Mouse (Mus musculus) Muller cell, postnatal 12 days (primary cell): Measurements from ENCODE around the gene Lima1.
A peak's percentile ranks its signal among the peaks of the same experiment; 100 is the strongest.
"Not testable (repeated sequence)": the region's sequence is repeated elsewhere in the genome, so short reads cannot be mapped to it uniquely, and the experiment has no call there.

Experiments
- DNase-seq: peaks from one replicate; pipeline ENCODE4 v3.0.0-alpha.2; 2015; ENCODE audit errors: inconsistent ontology term

Lima1 gene

DNA sequence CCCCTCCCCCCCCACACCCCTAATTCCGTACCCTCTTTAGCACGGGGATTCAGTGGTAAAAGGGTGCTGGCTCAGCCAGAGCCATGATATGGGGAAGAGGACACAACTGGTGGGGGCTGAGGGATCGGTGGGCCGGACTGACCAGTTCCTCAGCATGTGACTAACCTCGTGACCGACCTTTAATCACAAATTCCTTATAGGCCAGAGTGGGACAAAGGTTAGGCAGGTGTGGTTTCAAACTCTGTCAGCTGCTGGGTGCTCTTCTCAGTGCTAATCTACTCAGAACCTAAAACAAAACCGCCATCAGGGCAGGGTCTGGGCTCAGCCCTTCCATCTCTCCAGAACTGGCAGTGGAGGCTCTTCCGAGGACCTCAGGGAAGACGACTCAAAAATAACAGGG, 40.1 kb downstream of the Lima1 start:
- no peak for DNase-seq

- no peak for DNase-seq
Observed at GRCm38 (mm10) chr15:99834681-99835080, 40.6 kb downstream of the Lima1 start.

DNA sequence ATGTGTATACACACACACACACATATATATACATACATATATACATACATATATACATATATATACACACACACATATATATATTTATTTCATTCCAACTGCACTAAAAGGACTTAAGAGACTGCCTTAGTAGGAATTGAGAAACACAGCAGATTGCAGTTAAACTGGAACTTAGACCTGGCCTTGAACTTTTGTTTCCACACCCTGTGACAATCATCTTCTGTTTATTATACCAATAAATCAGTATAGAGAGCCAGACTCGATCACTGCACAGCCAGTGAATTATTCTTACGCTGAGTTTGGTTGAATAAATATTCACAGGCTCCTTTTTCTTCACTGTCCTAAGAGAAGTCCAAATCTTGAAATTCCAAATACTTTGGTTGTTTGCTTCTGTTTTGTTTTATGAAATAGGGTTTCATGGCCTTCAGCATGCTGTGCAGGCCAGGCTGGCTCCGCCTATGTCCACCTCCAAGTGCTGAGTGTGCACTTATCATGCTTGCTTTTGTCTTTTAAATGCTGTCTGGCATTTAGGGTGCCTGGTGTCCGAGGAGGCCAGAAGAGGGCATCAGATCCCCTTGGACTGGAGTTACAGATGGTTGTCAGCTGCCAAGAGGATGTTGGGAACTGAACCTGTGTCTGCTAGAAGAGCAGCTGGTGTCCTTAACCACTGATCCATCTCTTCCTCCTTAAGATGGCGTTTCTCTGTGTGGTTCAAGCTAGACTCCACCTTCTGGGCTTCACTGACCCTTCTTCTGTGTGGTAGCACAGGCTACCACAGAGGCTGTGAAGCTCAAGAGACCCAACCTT, 41.4 kb downstream of the Lima1 start:
- no peak for DNase-seq

GRCm38 (mm10) chr15:99831535-99831934, 43.7 kb downstream of the Lima1 start:
- no peak for DNase-seq

GRCm38 (mm10) chr15:99828061-99828460, 47.2 kb downstream of the Lima1 start:
- no peak for DNase-seq

- no peak for DNase-seq
Observed at GRCm38 (mm10) chr15:99826210-99826888, 48.9 kb downstream of the Lima1 start.

- DNase-seq: no peak
Observed at GRCm38 (mm10) chr15:99825211-99825610, 50.0 kb downstream of the Lima1 start.

GRCm38 (mm10) chr15:99823322-99823898, 51.8 kb downstream of the Lima1 start:
- DNase-seq: no peak

DNA sequence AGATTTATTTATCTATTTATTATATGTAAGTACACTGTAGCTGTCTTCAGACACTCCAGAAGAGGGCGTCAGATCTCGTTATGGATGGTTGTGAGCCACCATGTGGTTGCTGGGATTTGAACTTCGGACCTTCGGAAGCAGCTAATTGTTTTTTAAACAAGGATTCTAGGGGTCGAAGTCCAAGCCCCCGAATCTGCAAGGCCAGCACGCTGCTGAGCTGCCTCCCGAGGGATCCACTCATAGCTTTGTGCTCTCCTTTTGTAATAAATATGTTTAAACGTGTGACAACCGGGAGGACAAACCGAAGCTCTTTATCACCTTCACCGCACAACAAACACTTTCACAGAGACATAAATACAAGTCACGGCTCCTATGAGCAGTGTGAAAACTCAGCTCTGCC, 52.8 kb downstream of the Lima1 start:
- DNase-seq: not testable (repeated sequence)

DNA sequence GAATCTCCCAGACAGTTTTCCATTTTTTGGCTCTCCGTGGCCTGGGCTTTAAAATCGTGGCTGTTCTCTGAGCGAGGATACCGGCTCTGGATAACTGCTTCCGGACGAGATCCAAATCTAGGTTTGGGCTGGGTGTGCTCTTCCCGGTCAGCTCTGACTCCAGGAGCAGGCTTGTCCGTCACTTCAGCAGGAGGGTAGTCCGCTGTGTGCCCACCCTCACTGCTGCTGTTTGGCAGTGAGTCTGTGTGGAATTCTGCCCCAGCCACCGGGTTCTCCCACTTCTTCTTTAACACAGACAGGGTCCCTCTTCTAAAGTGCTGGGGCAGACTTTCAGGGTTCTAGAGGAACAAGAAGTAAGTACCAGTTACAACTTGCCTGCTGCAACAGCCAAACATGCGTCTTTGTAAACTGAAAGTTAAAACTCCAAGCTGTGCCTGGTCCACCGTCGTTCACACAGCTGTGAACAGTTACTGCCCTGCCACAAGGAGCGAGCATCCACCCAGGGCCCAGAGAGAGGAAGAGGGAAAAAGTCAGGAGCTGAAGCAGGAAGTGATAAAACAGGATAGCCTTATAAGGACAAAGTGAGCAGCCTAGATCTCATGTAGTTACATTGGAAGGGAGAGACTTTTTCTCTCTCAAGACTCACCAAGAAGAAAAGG, 55.5 kb downstream of the Lima1 start:
- peak; percentile 25 for DNase-seq

GRCm38 (mm10) chr15:99819109-99819440, 56.2 kb downstream of the Lima1 start:
- no peak for DNase-seq

DNA sequence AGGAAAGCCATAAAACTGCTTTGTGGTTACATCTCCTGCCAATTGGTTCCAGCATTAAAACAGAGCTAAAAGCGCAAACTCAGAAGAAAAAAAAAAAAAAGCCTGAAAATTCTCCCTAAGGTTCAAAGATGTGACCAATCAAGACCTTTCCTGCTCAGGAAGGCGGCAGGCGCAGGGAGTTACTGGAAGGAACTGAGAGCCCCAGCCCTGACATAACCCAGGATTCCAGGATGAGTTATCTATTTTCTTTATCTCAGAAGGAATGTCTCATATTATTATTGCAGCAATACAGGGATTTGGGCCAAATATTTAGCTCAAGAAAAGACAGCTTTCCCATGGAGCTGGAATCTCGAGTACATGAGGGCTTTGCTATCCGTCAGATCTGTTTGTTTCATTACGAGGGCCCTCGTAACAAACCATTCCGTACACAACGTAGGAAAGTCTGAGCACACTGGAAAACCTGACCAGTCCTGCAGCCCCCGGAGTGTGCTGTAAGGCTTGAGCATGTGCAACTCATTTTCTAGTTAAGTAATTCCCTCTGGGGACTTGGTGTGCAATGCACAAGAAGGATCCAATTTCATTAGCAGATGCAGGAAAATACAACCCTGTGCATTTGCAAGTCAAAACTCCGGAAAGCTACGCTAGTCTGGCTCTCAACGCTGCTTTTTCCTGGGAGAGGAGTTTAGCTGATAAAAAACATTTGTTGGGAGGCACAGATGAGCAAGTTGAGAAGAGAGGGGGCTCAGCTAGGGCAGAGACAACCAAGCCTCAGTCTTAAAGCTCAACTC, 56.7 kb downstream of the Lima1 start:
- DNase-seq: peak; percentile 42

GRCm38 (mm10) chr15:99817343-99818235, 57.7 kb downstream of the Lima1 start:
- peak; percentile 7 for DNase-seq

GRCm38 (mm10) chr15:99815999-99816398, 59.3 kb downstream of the Lima1 start:
- DNase-seq: no peak

DNA sequence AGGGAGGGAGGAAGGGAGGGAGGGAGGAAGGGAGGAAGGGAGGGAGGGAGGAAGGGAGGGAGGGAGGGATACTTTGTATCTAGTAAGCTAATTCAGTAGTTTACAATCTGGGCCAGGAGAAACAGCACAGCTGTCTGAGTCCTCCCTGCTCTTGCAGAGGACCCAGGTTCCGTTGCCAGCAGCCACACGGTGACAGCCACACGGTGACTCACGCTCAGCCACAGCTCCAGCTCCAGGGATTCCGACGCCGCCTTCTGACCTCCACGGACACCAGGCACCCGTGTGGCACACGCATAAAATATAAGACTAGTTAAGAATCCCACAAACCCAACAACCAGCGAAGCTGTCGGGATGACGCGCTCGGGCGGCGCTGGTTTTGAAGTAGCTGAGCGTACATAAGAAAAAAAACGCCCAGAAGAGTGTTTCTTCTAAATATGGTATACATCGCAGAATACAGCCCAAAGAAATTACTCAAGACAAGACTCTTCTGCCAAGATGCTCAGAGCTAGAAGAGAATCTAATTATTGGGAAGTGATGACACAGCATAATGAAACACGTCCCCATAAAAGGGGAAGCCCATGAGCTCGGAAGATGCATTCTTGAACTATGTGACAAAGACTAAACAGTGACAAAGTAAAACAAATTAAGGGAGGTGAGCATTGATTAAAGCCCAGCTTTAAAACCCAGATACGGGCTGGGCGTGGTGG, 60.5 kb downstream of the Lima1 start:
- DNase-seq: no peak

- no peak for DNase-seq
Observed at GRCm38 (mm10) chr15:99813639-99814038, 61.6 kb downstream of the Lima1 start.

DNA sequence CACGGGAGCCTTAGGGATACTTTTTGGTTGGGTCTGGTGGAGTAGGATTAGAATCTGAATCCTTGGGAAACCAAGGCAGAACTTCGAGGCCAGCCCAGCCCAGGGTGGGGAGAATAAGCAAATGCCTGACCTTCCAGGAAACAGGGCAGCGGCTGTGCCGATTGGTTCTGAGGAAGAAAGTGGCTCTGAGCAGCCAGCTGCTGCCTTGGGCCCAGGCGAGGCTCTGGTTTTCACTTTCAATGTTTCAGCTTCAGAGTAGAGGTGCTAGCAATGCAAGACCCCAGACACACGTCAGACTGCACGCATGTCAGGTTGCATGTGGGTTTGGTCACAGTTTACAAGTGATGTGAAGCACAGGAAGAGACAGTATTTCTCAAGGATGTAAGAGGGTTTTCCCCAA, 63.2 kb downstream of the Lima1 start:
- DNase-seq: no peak

DNA sequence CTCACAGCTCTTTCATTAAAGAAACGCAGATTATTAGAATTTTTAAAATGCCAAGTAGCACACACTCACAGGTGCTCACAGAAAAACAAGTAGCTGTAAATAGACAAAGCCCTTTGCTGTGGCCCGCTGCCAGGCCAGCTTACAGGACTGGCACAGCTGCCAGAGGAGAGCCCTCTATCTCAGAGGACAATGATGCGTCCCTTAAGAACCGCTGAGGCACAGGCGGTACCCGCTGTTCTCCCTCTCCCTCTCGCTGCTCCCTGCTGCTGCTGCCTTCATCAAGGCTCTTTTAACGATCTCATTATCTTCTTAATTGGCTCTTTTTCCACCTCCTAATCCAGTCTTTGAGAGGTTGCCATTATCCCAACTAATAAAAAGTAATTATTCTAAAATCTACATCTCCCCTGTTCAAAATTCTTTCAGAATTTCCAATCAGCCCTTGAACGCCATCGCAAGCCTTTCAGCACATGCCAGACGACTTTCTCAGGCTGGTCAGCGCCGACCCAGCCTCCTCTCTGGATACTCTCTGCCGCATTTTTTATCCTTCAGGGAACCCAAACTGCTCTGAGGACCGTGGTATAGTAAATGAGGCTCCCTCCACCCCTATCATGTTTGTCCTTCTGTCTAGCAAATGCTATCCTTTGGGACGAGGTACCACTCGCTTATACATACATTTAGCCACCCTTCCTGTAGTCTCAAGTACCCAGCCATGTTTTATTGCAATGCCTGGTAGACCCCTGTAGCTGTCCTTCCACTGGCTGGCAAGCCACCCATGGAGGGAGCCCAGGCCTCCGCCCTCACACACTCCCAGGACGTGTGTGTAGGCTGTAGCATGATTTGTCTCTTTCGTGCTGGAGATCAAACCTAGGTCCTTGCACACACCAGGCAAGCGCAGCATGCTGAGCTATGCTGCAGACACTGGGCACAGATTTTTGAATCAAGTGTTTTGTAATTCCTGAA, 67.2 kb downstream of the Lima1 start:
- peak; percentile 74 for DNase-seq

DNA sequence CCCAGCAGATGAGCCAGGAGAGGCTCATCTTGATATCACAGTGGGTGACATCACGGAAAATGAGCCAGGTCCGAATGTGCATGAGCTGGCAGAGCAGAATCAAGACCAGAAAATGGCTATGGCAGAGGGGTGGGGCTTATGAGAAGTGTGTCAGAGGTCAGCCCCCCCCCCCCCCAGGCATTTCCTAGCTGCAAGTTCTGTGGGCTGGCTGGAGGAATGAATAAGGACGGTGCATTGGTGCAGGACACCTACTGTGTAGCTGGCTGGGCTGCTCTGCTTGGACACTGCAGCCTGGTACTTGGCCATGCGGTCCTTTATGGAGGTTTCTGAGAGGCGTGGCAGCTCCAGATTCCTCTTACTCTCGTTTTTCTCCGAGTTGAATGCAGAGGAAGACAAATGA, 69.1 kb downstream of the Lima1 start:
- DNase-seq: peak; percentile 86
